11 mouse cellular contexts compared by ENCODE assay signal in the genomic region with DNA sequence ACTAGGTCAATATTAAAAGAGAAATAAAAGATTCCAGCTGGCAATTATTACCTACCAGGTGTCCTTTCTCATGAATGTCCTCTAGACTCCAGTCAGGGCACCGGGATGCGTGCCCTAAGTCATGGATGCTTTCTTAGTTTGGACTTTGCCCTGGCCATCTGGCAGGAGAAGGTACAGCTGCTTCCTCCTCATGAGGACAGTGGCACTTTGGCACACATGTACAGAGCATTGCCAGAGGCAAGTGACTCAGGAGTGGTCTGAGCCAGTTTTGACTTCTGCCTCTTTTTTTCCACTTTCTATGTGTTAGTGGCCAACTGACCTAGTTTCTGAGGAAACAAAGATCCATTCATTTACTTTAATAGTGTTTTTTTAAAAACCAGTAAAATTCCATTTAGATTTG.
DNase-seq lines count a peak whose midpoint lies in the region; ATAC-seq lines count a peak whose summit lies in the region.
"Had no signal": no experiment of that assay in that cellular context is flagged by ENCODE, and none has a peak within 500 bp of the region (broad histone marks: within the 10 kb centered on the region; RNA-seq: fewer than 3 reads in every experiment).

No protein-coding gene starts in this region.

- H3K9ac ChIP-seq in heart, embryonic 12.5 days: no peak overlapping the region
- H3K9ac ChIP-seq in kidney, embryonic 15.5 days: no peak overlapping the region
- H3K9ac ChIP-seq: embryonic facial prominence, embryonic 12.5 days; liver, postnatal 0 days had no signal

- no peaks in the 10 kb centered on the region for H3K9me3 ChIP-seq in heart, embryonic 12.5 days (replicated peaks)
- no peaks in the 10 kb centered on the region for H3K9me3 ChIP-seq in kidney, embryonic 15.5 days (replicated peaks)
- H3K9me3 ChIP-seq: embryonic facial prominence, embryonic 12.5 days had no signal

- H3K4me3 ChIP-seq in heart, embryonic 12.5 days: no peak overlapping the region
- no peak overlapping the region for H3K4me3 ChIP-seq in kidney, embryonic 15.5 days (replicated peaks)
- H3K4me3 ChIP-seq: embryonic facial prominence, embryonic 12.5 days had no signal

- ATAC-seq in heart, embryonic 12.5 days (ENCODE audit: insufficient number of reproducible peaks, low FRiP score): no peak
- ATAC-seq in kidney, embryonic 15.5 days (replicated peaks; ENCODE audit: low FRiP score): peak; percentile 77; the same call in 1 of the 2 replicates
- ATAC-seq: liver, postnatal 0 days had no signal

- peak; percentile 37 to 65 for DNase-seq in heart, adult 18-20 months
- peak; percentile 77 for DNase-seq in Muller cell, postnatal 12 days (ENCODE audit: inconsistent ontology term)
- DNase-seq in fibroblast of lung, adult 2 months (ENCODE audit: low read depth): peak; percentile 71
- DNase-seq in neural tube, embryonic 10.5 days (ENCODE audit: extremely low spot score, low spot score): no peak
- DNase-seq in testis, postnatal 10 days (ENCODE audit: low spot score): no peak
- DNase-seq in spleen, adult 18-20 months: no peak
- DNase-seq: liver, postnatal 0 days had no signal

- H3K27me3 ChIP-seq in heart, embryonic 12.5 days (replicated peaks): no peaks in the 10 kb centered on the region
- no peaks in the 10 kb centered on the region for H3K27me3 ChIP-seq in kidney, embryonic 15.5 days
- H3K27me3 ChIP-seq: embryonic facial prominence, embryonic 12.5 days had no signal

- H3K36me3 ChIP-seq in heart, embryonic 12.5 days: no peaks in the 10 kb centered on the region
- no peaks in the 10 kb centered on the region for H3K36me3 ChIP-seq in kidney, embryonic 15.5 days
- H3K36me3 ChIP-seq: embryonic facial prominence, embryonic 12.5 days had no signal

- no peaks in the 10 kb centered on the region for H3K4me1 ChIP-seq in heart, embryonic 12.5 days (replicated peaks)
- H3K4me1 ChIP-seq in kidney, embryonic 15.5 days: 0 out of 2 replicates have a peak, but pooled peaks cover 3% of the 10 kb centered on the region
- H3K4me1 ChIP-seq: embryonic facial prominence, embryonic 12.5 days had no signal

- H3K27ac ChIP-seq in heart, embryonic 12.5 days (ENCODE audit: poor library complexity, severe bottlenecking): no peak overlapping the region
- H3K27ac ChIP-seq in kidney, embryonic 15.5 days: no peak overlapping the region
- H3K27ac ChIP-seq: embryonic facial prominence, embryonic 12.5 days; stomach, postnatal 0 days had no signal

- no peak overlapping the region for H3K4me2 ChIP-seq in heart, embryonic 12.5 days
- H3K4me2 ChIP-seq in kidney, embryonic 15.5 days: no peak overlapping the region
- H3K4me2 ChIP-seq: embryonic facial prominence, embryonic 12.5 days had no signal

- WGBS in heart, embryonic 12.5 days: 91% methylated on average over 2 of the region's 2 CpGs
- 41% methylated on average over 2 of the region's 2 CpGs for WGBS in kidney, embryonic 15.5 days

Comparison
In these comparisons a context has a peak if more than half of its experiments do, and no peak if none do; other contexts are left out.
1. DNase-seq: peak in heart, adult 18-20 months (2 of 2), Muller cell, postnatal 12 days (single experiment) and fibroblast of lung, adult 2 months (single experiment); none in neural tube, embryonic 10.5 days (single experiment), testis, postnatal 10 days (single experiment) and spleen, adult 18-20 months (0 of 2).